Mouse (Mus musculus): Measurements from ENCODE around the gene Dysf.

DNA sequence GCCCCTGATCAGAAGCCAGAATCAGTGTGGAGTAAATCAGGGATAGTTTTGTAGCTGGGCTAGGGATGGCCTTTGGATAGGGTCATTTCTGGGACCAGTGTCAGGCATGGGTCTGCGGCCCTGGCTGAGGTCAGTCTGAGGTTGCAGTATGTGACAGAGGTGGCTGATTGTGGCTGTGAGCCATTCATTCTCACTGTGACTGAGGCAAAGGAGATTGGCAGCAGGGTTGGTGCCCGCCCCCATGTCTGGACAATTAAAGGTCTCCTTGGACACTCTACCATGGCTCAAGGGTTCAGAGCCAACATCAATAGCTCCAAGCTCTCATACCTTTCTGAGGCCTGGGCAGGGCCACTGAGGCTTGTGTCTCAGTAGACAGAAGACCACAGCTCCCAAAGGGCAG lies 227.0 kb downstream of the Dysf start:
- TF ChIP-seq POLR2A (IDR thresholded peaks at IDR 0.05; ENCODE audit: borderline replicate concordance, extremely low read depth, low read depth, low read length) = no peak
- TF ChIP-seq CTCF (IDR thresholded peaks at IDR 0.05; ENCODE audit: insufficient read depth, low read length) = no peak
